Mouse (Mus musculus) mature B cell (primary cell): ENCODE results near the gene Slc25a51.

Source experiments
- in situ Hi-C: fragments of 300-500 bp; cut with MboI; formaldehyde crosslinking; loops from 2 replicates; pipeline ENCODE4 v1.14.3; 2019

The Slc25a51 gene

DNA sequence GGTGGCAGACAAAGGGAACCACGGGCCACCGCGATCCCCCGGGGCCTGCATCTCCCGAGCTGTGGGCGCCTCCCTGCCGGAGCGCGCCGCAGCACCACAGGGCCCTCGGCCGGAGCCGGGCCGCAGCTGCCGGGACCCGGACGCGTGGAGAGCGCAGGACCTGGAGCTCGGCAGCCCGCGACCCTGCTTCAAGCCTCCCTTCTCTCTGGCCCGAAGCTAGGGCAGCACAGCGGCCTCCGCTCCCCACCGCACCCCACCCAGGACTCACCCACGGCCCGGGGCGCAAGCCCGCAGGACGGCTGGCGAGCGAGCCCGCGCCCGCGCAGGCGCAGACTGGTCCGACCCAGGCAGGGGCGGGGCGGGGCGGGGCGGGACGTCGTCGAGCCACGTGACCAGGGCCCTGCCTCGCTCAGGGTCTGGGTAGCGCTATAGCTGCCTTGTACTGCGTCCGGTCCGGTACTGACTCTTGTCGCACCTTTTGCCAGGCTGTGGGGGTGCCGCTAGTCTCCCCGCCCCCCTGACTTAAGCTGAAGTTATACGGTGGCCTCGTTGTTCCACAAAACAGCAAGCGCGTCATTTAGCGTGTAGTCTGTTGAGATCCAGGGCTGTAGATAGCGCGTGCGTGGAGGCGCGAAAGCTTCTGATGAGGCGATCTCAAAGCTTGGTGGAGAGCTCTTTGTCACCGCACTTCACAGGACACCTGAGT, at the start of gene Slc25a51:
Slc25a51 (minus strand) TSS at position 340 of the 706 bp plus-strand sequence.
- in situ Hi-C loops = no loop called here

DNA sequence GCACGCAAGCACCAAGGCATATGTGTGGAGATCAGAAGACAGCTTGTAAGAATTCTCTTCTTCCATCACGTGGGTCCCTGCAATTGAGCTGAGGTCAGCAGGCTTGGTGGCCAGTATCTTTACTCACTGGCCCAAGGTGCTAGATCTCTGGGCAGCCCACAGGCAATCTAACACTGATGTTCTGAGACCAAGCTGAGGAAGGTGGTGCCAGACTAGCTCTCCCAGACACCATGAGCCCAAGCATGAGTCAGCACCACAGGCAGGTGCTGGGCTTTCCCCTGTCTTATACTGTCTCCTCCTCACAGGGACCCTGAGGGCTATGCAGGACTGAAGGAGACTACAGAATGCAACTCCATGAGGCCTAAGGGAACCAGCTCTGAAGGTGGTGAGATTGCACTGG, 49.0 kb upstream of the Slc25a51 start:
- in situ Hi-C loops = no loop called here

DNA sequence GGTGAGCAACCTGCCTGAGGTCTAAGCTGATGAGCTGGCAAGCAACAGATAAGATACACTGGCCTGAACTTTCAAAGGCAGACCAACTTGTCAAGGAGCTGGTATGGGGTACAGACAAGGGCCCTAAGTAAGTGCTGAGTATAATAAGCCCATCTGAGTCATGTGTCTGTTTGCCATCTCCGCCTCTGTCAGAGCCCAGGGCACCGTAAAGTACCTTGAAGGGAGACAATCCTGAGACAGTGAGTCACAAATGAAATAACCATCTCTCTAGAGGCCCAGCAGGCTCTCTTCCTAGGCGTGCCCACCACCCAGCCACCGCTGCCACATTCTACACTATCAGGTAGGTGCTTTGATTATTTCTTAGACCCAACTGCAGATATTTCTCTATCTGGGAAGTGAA, 46.4 kb upstream of the Slc25a51 start:
- in situ Hi-C loops = no loop called here

DNA sequence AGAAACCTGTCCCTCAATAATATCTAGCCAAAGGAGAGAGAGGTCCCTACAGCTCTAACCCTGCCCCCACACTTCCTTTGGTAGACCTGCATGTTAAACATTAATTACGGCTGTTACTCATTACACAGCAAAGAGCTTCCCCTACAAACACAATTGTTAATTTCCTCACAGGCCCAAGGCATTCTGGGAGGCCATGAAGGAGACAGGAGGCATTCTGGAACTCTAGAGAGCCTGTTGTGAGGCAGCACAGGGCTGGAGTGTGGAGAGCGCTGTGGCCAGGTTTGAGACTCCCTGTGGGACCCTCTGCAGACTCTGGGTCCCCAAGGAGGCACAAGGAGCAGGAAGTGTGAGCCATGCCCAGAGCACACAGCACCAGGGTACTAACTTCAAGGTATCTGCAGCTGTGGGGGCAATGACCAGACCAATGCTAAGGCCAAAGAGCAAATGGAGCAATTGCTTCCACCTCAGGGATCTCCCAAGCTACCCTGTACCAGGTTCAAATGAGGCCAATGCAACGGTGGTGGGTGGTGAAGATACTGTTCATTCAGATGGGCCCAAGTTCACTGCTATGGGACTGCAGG, 44.8 kb upstream of the Slc25a51 start:
- in situ Hi-C loops = no loop called here

DNA sequence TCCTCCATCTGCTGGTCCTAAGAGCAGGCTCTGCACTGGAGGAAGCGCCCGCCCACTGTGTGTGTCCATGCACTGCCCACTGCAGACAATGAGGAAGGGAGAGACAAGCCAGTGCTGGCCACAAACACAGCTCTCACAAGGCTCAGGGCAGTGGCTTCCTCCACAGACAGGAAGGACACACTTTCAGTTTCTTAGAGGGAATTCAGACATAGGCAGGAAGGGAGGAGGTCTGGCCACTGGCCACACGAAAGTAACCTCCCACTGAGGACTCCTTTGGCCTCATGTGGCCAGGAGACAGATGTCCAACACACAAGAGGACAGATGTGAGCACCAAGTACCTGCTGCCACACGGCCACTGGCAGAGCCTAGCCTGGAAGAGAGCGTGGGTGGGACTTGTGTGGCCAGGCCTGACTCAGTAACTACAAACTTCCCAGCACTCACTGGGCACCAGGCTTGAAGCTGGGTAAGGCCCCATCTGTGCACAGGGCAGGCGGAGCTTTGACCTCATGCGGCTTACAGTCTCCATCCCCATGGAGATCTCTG, 44.1 kb upstream of the Slc25a51 start:
- in situ Hi-C loops = no loop called here

DNA sequence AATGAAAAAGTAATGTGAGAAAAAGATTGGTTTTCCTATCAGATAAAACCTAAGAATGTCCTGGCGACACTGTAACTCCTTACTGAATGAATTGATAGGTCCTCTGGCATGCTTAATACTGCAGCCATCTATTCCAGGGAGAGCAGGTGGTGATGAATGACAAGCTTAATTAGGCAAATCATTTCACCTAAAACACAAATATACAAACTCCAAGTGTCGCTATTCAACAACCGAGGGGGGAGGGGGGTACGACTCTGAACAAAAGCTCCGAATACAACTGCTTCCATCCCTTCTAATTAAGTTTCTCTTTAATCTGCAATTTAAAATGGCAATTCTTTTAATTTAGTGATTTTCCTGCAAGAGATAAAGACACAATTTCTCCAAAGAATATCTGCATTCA, 40.4 kb upstream of the Slc25a51 start:
- in situ Hi-C loops = no loop called here

DNA sequence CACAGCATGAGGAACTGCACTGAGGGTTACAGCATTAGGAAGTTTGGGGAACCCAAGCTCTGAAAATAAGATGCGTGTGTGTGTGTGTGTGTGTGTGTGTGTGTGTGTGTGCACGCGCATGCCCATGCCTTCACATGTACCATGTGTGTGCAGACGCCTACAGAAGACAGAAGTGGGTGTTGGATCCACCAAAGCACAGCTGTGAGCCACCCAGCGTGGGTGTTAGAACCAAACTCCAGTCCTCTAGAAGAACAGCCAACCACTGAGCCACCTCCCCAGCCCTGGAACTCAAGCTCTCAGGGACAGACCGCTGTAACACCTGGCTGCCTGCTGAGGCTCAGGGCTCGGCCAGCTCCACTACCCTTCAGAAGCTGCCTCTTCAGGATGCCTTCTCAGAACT, 39.9 kb upstream of the Slc25a51 start:
- in situ Hi-C loops = no loop called here

DNA sequence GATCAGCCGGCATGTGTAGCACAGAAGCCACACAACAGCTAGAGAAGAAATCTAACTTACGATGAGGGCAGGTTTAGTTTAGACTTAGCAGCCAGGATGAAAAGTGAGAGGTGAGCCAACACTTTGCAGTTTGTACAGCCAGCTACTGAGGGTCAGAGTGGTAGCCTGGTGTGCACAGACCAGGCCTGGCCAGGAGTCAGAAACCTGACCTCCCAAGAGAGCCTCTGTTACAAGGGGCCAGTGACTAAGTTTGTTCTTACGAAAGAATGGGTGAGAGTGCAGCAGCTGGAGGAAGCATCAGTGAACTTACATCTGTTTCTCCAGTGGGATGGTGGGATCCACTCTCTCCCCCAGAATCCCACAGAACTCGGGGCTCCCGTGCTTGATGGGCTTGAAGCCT, 38.6 kb upstream of the Slc25a51 start:
- in situ Hi-C loops = no loop called here

DNA sequence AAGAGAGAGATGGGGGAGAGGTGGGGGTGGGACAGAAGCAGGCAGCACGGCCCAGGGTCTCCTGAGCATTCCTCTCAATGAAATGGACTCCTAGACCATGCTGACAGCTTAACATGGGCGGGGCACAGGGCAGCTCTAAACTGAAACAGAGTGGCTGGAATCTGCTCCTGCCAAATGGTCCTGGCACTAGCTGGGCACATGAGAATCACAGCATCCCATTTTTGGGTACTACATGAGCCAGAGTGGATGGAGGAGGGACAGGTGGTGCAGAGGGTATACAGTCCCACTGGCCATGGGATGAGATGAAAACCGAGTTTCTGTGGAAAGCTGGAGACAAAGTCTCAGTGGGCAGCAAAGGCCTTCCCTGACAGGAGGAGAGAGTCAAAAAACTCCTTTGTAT, 36.7 kb upstream of the Slc25a51 start:
- in situ Hi-C loops = no loop called here

DNA sequence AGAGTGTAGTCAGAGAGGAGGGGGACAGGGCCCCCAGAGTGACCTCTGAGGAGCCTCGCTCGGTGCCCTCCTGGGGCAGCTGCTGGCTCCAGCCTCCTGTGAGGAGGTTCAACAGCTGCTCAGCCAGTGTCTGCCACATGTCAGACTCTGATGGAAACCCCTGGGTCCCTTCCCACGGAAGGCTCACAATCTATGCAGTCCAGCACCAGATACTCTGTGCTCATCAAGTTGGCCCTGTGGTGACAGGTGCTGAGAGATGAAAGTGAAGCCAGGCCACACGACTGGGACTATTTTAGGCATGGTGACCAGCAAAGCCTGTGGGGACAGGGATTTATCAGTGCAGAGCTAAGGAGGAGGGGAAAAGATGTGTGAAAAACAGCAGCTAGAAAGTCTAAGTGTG, 36.2 kb upstream of the Slc25a51 start:
- in situ Hi-C loops = no loop called here

DNA sequence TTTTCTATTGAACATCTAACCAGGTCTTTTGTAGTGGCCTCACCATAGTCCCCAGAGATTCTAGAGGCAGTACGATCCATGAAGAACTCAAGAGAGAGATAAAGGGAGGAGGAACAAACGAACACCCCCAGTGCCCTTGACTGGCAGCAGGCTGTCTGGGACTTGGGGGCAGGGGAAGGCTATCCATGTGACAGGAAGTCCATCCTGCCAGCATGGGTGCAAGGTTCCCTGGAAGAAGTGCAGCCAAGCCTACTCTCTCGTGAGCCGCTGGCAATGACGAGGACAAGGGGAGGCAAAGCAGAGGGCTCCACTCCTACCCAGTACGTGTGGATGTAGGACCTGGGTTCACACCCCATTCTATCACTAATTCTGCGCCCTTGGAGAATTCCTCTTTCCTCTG, 35.1 kb upstream of the Slc25a51 start:
- in situ Hi-C loops = no loop called here

DNA sequence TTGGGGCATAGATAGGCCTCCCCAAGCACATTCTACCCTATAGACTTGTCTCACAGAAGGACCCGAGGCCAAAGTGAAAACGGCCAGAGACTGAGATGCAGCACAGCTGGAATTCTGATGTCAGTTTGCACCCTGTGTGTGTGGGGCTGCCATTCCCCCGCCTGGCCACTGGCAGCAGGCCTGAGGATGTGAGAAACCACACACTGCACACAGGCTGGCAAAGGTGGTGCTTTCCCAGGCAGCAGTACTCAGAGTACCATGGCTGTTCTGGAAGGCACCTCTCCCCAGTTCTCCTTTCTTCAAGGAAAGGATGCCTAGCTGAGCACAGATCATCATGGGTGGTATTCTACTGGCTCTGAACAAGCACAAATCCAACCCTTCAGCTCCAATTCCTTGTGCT, 33.7 kb upstream of the Slc25a51 start:
- in situ Hi-C loops = no loop called here

DNA sequence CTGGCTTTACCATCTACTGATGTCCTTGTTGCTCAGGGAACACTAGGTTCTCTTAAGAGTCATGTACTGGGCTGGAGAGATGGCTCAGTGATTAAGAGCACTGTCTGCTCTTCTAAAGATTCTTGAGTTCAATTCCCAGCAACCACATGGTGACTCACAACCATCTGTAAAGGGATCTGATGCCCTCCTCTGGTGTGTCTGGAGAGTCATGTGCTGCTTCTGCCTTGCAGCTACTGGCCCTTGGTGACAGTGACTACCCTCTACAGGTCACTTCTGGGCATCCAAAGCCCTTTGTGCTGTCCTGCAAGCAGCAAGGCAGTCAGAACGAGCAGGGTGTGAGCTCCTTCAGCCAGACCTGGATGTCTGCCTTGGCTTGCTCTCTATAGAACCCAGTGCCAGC, 33.2 kb upstream of the Slc25a51 start:
- in situ Hi-C loops = no loop called here

DNA sequence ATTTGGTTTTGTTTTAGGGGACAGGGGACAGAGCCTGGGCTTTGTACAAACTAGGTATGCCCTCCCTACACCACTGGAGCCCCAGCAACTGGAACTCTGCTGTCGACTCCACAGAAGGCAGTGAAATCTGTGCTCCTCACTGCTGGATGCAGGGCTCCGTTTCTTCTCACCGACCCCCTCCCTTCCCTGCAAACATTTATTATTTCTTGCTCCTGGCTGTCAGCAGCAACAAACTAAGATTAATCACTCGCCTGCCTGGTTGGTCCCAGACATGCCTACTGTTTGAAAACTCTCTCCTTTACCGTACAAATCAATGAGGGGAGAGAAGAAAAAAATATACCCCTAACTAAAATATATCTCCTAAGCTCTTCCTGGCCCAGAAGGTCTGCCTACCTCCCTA, 30.7 kb upstream of the Slc25a51 start:
- in situ Hi-C loops = no loop called here

DNA sequence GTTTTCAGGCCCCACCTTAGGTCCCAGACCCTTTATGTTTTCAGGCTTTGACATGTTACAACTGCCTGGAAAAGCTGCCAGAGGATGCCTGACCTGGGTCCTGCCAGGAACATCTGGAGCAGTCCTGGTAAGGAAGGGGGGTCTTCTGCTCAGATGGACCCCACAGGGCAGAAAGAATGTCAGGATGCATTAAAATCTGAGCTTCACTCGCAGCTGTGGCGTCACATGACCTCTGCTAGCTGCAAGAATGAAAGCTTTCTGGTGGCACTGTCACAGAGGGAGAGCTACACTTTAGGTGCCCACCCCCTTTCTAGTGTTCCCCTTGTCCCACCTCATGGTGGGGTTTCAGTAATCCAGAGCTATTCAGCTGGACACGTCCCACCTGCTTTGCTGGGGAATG, 28.4 kb upstream of the Slc25a51 start:
- in situ Hi-C loops = no loop called here

DNA sequence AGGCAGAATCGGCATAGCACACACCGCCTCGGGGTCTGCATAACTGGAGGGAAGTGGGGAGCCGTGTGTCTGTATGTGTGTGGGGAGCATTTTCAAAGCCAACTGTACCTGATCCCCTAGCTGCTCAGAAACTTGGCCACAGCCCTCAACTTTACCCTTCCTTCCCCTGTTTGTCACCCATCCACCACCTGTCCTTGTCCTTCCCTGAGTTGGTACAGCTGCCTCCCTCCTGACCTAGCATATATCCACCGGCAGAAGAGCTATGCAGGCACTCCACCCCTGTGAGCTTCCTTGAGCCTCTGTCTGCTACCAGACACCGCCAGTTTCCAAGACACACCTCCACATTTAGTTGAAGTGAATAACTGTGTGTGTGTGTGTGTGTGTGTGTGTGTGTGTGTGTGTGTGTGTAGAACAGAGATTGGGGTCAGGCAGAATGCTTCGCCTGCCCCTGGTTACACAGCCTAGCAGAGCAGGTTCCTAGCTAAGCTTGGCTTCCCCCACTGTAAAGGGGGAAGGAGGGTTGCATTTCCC, 27.9 kb upstream of the Slc25a51 start:
- in situ Hi-C loops = no loop called here

DNA sequence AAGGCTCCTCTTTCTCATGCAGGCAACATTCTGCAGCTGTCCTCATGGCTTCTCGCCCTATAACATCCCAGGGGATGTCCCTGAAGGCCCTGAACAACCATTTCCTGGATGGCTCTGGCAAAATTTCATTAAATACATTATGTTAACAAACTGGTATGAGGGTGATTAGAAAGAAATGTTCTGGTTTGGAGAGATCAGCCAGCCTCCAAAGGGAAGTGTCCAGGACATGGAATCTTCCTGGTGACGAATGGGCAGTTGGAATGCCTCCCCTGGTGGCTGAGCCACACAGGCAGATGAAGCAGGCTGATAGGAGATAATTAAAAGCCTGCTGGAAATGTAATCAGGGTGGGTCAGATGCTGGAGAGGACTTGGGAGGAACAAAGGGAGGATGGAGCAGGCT, 27.3 kb upstream of the Slc25a51 start:
- in situ Hi-C loops = no loop called here

DNA sequence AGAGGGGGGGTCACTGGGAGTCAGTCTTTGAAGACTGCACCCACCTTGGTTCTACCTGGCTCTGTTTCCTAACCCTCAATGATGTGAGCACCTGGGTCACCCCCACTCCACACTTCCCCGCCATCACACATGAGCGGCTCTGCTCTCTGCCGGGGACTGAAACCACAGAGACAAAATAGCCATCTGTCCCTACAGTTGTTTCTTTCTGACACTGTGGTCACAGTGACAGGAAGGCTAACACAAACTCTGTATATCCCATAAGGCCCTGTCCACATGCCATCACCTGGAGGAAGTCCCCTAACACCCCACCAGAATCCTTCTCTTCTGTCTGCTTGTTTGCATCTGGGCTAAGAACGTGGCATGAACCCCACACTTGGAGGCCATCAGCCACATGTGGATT, 26.1 kb upstream of the Slc25a51 start:
- in situ Hi-C loops = no loop called here

DNA sequence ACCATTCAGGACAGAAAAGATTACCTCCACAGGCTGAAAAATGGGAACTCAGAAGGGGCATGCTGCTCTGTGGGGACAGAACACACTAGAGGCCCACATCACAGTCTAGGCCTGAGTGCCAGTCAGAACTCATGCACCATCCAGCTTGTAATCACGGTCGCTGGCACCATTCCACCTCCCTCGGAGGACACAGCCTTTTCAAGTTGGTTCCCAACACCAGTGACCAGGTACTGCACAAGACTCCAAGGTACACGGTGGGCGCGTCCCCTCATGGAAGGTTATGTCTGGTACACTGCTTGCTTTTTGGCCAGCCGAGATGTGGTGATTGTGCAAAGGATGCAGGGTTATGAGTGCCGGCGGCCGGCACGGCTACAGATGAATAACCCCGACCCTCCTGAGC, 25.5 kb upstream of the Slc25a51 start:
- in situ Hi-C loops = no loop called here

DNA sequence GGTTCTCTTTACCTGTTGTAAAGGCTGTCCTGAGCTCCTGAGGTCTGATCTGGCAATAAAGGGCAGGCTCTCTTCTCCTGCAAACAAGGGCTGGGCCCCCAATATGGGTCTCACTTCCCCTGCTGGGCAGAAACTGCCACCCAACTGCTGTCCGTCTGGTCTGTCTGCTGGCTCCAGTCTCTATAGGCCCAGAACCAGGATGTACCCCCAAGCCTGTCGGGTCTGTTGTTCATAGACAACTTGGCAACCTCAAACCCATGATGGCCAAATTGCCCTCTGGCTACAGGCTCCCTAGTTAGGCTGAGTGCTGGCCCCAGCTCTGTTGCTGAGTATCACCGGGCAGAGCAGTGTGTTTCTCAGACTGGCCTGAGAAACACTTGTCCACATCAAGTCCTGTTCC, 23.2 kb upstream of the Slc25a51 start:
- in situ Hi-C loops = no loop called here

DNA sequence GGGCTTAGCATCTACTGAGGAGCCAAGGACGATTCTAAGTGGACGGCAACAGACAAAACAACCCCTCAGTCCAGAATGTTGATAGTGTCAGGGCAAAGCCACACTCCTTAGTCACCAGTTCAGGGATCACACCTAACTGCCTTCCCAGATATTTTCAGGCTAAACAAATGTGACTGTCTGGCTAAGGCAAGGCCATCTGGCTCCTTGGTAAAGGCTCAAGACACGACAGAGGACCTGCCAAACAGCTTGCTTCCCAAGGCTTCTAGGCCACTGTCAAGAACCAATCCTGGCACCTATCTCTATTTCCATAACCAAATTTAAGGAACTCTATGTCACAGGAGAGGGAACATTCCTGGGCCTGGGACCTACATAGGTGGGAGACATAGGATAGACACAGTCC, 22.8 kb upstream of the Slc25a51 start:
- in situ Hi-C loops = no loop called here

DNA sequence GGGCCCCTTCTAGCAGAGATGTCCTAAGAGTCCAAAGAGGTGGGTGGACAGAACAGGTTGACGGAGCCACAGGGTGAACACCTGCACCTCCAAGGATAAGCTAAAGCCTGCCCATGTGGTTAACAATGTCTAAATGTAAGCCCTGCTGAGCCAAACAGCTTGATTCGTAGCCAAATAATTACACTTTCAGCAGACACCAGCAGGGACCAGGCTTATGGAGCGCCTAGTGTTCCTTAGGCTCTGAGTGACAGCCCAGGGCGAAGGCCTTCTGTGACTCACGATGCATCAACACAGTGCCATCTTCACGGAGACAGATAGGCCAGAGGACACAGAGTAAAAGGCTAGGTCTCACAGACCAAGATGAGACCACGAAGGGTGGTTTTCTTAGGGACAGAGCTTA, 20.9 kb upstream of the Slc25a51 start:
- in situ Hi-C loops = no loop called here

DNA sequence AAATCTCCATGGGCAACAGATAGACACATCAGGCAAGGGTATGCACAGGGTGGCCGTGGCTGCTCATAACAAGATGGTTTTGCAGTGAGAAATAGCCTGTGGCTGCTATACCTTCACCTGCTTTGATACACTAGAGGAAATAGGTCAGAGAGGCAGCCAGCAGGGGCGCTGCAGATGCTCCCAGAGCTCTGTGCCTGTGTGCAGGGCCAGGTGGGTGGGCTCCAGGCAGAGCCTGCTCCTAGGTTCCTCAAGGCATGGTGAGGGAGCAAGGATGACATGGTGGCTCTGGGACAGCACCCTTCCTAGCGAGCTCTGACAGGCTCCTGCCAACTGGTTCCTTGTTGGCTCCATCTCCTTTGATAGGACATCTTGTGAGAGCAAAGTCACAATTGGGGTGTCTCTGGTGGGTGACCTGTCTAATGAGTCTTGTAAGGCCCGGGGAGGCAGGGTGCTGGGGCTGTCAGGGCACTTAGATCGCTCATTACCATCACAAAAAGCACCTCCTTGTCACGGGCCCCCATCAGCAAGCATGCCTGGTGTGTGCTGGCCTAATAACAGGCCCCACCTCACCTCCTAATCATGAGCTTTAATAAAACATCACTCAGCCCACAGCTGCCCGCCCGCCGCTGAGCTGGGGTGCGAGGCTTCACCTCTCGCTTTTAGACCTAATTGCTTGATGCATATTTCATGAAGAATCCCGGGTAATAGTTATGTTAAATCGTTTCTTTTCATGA, 18.3 kb upstream of the Slc25a51 start:
- in situ Hi-C loops = no loop called here
